Mouse (Mus musculus): ENCODE data around the gene Afmid. TPM values are rescaled to one million over a fixed set of nuclear protein-coding genes. Genes with fewer than 3 reads are reported as not detected.

Gene Afmid
- polyA plus RNA-seq (2011; ENCODE audit: insufficient read length, low read depth, missing spikeins): 5.6 and 6.4 TPM in 2 replicates

DNA sequence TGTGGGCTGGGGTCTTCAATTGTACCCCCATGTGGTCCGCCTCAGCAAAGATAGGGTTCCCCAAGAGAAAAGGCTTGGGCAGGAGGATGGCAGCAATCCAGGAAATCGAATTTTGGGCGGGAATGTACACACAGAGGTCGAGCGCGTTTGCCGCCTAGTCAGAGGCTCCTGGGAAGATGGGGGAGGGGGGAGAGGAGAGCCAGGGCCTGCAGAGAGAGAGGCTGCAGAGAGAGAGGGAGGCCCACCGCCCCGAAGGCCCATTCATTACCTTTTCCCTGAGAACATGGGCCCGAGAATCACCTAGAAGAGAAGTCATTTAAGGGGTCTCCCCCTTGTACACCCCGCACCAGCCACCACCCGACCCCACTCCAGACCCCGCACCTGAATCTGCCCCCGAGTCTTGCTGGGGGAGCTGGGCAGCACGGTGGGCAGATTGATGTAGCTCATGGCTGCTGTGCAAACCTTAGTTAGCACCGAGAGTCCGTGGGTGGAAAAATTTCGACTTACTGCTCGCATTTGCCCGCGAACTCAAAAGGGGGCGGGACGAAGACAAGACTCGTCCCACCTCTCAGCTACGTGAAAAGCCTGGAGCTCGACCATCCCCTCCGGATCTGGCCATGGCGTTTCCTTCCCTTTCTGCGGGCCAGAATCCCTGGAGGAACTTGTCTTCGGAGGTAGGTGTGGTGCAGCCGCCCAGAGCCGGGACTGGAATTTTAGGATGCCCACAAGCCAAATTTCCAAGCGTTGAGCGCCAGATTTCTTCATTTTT is at the start of gene Afmid, which contains the start of gene Tk1:
Gene Afmid, plus strand, starts transcription at position 592 of the 769 bp plus-strand sequence.
Gene Tk1, minus strand, starts transcription at position 760 of the 769 bp plus-strand sequence.
- peaks cover 43% of the 10 kb centered on the region for H3K4me1 ChIP-seq (ENCODE audit: control insufficient read depth, insufficient read depth, low read length)
- peak within 1 kb of the TSS; percentile 95 for H3K27ac ChIP-seq (ENCODE audit: insufficient read depth, low read length)
- TF ChIP-seq CTCF (IDR thresholded peaks at IDR 0.05; ENCODE audit: borderline replicate concordance, insufficient read depth, low read length) (no peak), POLR2A (IDR thresholded peaks at IDR 0.05; ENCODE audit: low read depth, low read length) (peak; percentile 52)
- peak within 1 kb of the TSS; percentile 65 for H3K4me3 ChIP-seq (ENCODE audit: insufficient read depth, low read length)

DNA sequence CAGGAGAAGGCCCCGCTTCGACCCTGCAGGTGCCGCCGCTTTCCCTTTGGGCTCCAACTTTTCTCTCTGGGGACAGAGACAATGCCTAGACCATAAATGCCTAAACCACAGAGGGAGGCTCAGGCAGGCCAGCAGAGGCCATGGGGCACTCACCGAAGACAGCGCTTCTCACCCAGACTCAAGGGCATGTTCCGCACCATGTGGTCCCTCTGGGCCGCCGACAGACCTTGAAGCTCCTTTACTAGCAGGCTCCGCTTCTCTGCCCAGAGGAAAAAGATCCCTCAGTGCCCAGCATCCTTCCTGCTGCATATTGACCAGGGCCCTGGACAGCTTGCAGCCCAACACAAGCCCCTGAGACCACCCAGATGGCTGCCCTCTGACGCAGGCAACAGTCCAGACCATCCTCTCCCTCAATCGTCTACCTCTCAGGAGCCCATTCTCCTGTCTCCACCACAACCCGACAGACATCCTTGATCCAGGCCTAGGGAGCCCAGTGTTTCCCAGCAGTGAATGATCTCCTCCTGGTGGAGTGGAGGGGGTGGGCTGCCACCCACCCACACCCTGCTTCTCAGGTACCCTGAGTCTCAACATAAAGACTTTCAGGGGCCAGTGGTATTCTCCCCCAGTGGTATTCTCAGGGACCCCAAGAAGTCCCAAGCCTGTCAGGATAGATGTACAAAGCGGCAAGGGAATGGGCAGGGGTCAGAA is 49.5 kb upstream of the Afmid start:
- H3K4me3 ChIP-seq (ENCODE audit: insufficient read depth, low read length): no peak overlapping the region
- H3K4me1 ChIP-seq (ENCODE audit: control insufficient read depth, insufficient read depth, low read length): peaks cover 4% of the 10 kb centered on the region; the same call in 1 of the 2 replicates
- TF ChIP-seq POLR2A (IDR thresholded peaks at IDR 0.05; ENCODE audit: low read depth, low read length): no peak
- no peak for TF ChIP-seq CTCF (IDR thresholded peaks at IDR 0.05; ENCODE audit: borderline replicate concordance, insufficient read depth, low read length)
- H3K27ac ChIP-seq (ENCODE audit: insufficient read depth, low read length): no peak overlapping the region

DNA sequence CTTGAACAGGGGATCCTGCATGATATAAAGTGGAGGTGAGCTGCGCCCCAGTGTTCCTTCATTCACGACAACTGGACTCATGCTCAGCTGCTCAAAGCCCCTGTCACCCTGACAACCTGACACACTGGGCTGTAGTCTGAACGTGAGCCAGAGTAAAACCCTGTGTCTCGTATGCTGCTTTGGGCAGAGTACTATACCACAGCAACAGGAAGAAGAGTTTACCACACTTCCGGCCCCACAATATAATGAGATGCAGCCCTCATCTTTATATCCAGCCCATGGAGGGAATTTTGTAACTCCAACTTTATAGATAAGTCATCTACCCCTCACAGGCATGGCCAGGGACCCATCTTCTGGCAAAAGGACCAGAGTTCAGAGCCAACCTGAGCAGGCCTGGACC is 48.6 kb upstream of the Afmid start:
- TF ChIP-seq POLR2A (IDR thresholded peaks at IDR 0.05; ENCODE audit: low read depth, low read length): no peak
- peaks cover 5% of the 10 kb centered on the region; the same call in 1 of the 2 replicates for H3K4me1 ChIP-seq (ENCODE audit: control insufficient read depth, insufficient read depth, low read length)
- H3K4me3 ChIP-seq (ENCODE audit: insufficient read depth, low read length): no peak overlapping the region
- H3K27ac ChIP-seq (ENCODE audit: insufficient read depth, low read length): no peak overlapping the region

DNA sequence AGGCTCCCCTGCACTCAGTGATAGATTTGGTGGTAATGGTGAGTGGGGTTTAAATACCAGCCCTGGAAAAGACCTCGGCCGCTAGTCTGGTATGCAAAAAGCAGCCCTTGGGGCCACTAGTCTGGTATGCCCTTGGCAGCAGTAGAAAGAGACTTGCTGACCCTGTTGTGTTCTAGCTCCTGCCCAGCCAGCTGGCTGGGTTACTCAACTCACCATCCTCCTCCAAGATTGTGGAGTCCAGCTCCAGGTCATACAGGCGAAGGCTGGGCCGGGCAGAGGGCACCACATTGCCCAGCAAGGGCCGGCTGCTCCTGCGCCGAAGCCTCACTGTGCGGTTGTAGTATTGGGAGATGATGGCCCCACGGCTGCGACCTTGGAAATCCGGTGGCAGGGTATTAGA is 47.7 kb upstream of the Afmid start:
- no peak overlapping the region for H3K27ac ChIP-seq (ENCODE audit: insufficient read depth, low read length)
- H3K4me3 ChIP-seq (ENCODE audit: insufficient read depth, low read length): no peak overlapping the region
- peaks cover 5% of the 10 kb centered on the region; the same call in 1 of the 2 replicates for H3K4me1 ChIP-seq (ENCODE audit: control insufficient read depth, insufficient read depth, low read length)
- TF ChIP-seq POLR2A (IDR thresholded peaks at IDR 0.05; ENCODE audit: low read depth, low read length) (no peak), CTCF (IDR thresholded peaks at IDR 0.05; ENCODE audit: borderline replicate concordance, insufficient read depth, low read length) (no peak)

GRCm38 (mm10) chr11:117778851-117779433 is 46.8 kb upstream of the Afmid start:
- Histone ChIP-seq H3K4me3 (ENCODE audit: insufficient read depth, low read length) (peak overlapping the region; percentile 52), H3K4me1 (ENCODE audit: control insufficient read depth, insufficient read depth, low read length) (peaks cover 5% of the 10 kb centered on the region; the same call in 1 of the 2 replicates), H3K27ac (ENCODE audit: insufficient read depth, low read length) (peak overlapping the region; percentile 62; the same call in 1 of the 2 replicates)

GRCm38 (mm10) chr11:117779434-117780198 is 46.1 kb upstream of the Afmid start:
- Histone ChIP-seq H3K27ac (ENCODE audit: insufficient read depth, low read length) (peak overlapping the region; percentile 62), H3K4me1 (ENCODE audit: control insufficient read depth, insufficient read depth, low read length) (peaks cover 5% of the 10 kb centered on the region; the same call in 1 of the 2 replicates), H3K4me3 (ENCODE audit: insufficient read depth, low read length) (peak overlapping the region; percentile 52)
- peak; percentile 79 for TF ChIP-seq POLR2A (IDR thresholded peaks at IDR 0.05; ENCODE audit: low read depth, low read length)
- TF ChIP-seq CTCF (IDR thresholded peaks at IDR 0.05; ENCODE audit: borderline replicate concordance, insufficient read depth, low read length): no peak

More at GRCm38 (mm10) chr11:117778851-117779433, 46.8 kb upstream of the Afmid start:
- TF ChIP-seq CTCF (IDR thresholded peaks at IDR 0.05; ENCODE audit: borderline replicate concordance, insufficient read depth, low read length) (no peak), POLR2A (IDR thresholded peaks at IDR 0.05; ENCODE audit: low read depth, low read length) (no peak; the same call in 1 of the 2 replicates)

GRCm38 (mm10) chr11:117780199-117780515 is 45.6 kb upstream of the Afmid start:
- TF ChIP-seq CTCF (IDR thresholded peaks at IDR 0.05; ENCODE audit: borderline replicate concordance, insufficient read depth, low read length): no peak
- TF ChIP-seq POLR2A (IDR thresholded peaks at IDR 0.05; ENCODE audit: low read depth, low read length): no peak
- peaks cover 5% of the 10 kb centered on the region; the same call in 1 of the 2 replicates for H3K4me1 ChIP-seq (ENCODE audit: control insufficient read depth, insufficient read depth, low read length)
- peak overlapping the region; percentile 62 for H3K27ac ChIP-seq (ENCODE audit: insufficient read depth, low read length)
- peak overlapping the region; percentile 52 for H3K4me3 ChIP-seq (ENCODE audit: insufficient read depth, low read length)

DNA sequence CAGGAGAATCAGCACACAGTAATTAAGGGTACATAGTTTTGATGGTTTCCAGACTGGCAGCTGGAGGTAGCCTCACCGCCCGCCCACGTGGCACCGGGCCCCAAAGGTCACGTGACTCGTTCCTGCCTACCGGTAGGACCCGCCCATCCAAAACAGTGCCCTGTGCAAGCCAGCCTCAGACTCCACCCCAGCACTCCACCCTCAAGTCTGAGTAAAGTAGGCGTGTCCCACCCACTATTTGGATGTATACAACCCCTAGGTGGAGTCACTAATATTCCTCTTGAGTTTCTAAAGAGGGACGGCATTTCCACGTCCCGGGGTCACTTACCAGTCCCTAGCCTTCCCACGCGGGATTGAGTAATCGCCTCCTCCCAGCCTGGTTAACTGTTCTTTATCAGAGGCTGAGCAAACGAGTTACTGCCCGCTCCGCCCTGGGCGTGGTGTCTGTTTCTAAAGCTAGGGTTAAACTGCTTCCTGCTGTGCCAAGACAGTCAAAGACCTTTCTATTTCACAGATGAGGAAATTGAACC is 45.1 kb upstream of the Afmid start:
- Histone ChIP-seq H3K4me1 (ENCODE audit: control insufficient read depth, insufficient read depth, low read length) (peaks cover 5% of the 10 kb centered on the region; the same call in 1 of the 2 replicates), H3K27ac (ENCODE audit: insufficient read depth, low read length) (peak overlapping the region; percentile 62), H3K4me3 (ENCODE audit: insufficient read depth, low read length) (peak overlapping the region; percentile 52)
- TF ChIP-seq CTCF (IDR thresholded peaks at IDR 0.05; ENCODE audit: borderline replicate concordance, insufficient read depth, low read length): no peak
- peak; percentile 40 for TF ChIP-seq POLR2A (IDR thresholded peaks at IDR 0.05; ENCODE audit: low read depth, low read length)

Data from embryonic fibroblast, embryonic 13.5 days (primary cell).